Mouse (Mus musculus) G1E (cell line): Measurements from ENCODE around the gene Nenf. TPM values are rescaled to one million over a fixed set of nuclear protein-coding genes. Genes with fewer than 3 reads are reported as not detected.

Experiments used
- ATAC-seq: 2 replicates; pipeline ENCODE4 v1.8.0; 2016; ENCODE audit warnings: mild to moderate bottlenecking; ENCODE audit not compliant: insufficient number of reproducible peaks, poor library complexity, low FRiP score, severe bottlenecking; ENCODE audit errors: extremely low read depth
- DNase-seq: peaks from one replicate; pipeline ENCODE4 v3.0.0; 2012; ENCODE audit warnings: low spot score
- H3K27me3 ChIP-seq: 2 replicates; pipeline ENCODE4 v1.6.1; 2012; ENCODE audit warnings: mild to moderate bottlenecking, low read length, inconsistent platforms; ENCODE audit not compliant: insufficient read depth
- H3K36me3 ChIP-seq: replicated peaks from 2 replicates; pipeline ENCODE3; 2012; ENCODE audit warnings: mild to moderate bottlenecking, inconsistent platforms
- H3K4me1 ChIP-seq: 2 replicates; pipeline ENCODE4 v1.6.1; 2012; ENCODE audit warnings: low read depth, low read length, inconsistent platforms, mixed read lengths; ENCODE audit not compliant: insufficient read depth
- H3K4me3 ChIP-seq: 2 replicates; pipeline ENCODE4 v1.5.1; 2012; ENCODE audit warnings: low read depth, mild to moderate bottlenecking, inconsistent platforms, low read length, moderate library complexity, mixed read lengths
- H3K9me3 ChIP-seq: replicated peaks from 2 replicates; pipeline ENCODE4 v1.6.1; 2012; ENCODE audit warnings: inconsistent platforms
- CTCF ChIP-seq: IDR thresholded peaks from 2 replicates; pipeline ENCODE4 v1.5.1; 2012; ENCODE audit warnings: low read depth, low read length, inconsistent platforms, mixed read lengths
- GATA1 ChIP-seq: IDR thresholded peaks from 2 replicates; pipeline ENCODE4 v1.6.1; 2012; ENCODE audit warnings: borderline replicate concordance, low read length, inconsistent platforms, mixed read lengths
- GATA2 ChIP-seq: IDR thresholded peaks from 2 replicates; pipeline ENCODE4 v1.6.1; 2012; ENCODE audit warnings: low read depth, low read length, inconsistent platforms, borderline replicate concordance
- POLR2AphosphoS5 ChIP-seq: IDR thresholded peaks from 2 replicates; pipeline ENCODE4 v1.6.1; 2012; ENCODE audit warnings: low read depth, low read length, inconsistent platforms; ENCODE audit not compliant: insufficient replicate concordance
- TAL1 ChIP-seq: conservative IDR thresholded peaks from 2 replicates; pipeline ENCODE4 v1.6.1; 2012; ENCODE audit warnings: low read depth, low read length, inconsistent platforms, mixed read lengths
- polyA plus RNA-seq: library from polyadenylated mRNA; stranded (reverse); fragments of >175 nt; gene quantifications from 2 replicates; pipeline ENCODE4 v1.2.3, GENCODE M21; 2012
- total RNA-seq, 2 experiments: library from RNA; stranded (forward) in 1 of 2; stranded (reverse) in 1 of 2; fragments of 200-1000 nt in 1 of 2; fragments of >200 nt in 1 of 2; fragmentation: Nextera tagmentation in 1 of 2; gene quantifications; 2 replicates each; pipeline ENCODE4 v1.2.3; 2014 to 2017

The Nenf gene
- total and polyA plus RNA-seq, 3 experiments, result 24.7 to 52.0 (median 50.9) TPM

DNA sequence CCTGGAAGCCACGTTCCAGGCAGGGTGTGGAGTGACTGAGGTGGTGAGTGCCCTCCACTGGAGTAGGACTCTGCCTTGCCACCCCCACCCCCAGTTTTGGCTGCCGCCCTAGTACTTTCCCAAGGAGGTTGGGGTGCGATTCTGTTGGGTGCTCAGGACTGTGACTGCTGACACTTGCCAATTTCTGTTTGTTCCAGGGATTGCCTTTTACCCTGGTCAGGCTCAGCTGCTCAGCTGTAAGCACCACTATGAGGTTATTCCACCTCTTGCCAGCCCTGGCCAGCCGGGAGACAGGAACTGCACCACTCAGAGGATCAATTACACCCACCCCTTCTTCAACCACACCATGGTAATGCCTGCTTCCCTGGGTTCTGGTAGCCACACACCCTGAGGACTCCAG lies 22.5 kb upstream of the Nenf start:
- peaks cover 4% of the 10 kb centered on the region; the same call in 1 of the 2 replicates for H3K4me1 ChIP-seq
- TF ChIP-seq POLR2AphosphoS5 (no peak), GATA2 (no peak), TAL1 (no peak), GATA1 (no peak), CTCF (no peak)
- DNase-seq, result no peak
- ATAC-seq, result no peak
- no peaks in the 10 kb centered on the region for H3K9me3 ChIP-seq
- peaks cover 95% of the 10 kb centered on the region for H3K36me3 ChIP-seq
- H3K27me3 ChIP-seq, result no peaks in the 10 kb centered on the region
- H3K4me3 ChIP-seq, result no peak overlapping the region

DNA sequence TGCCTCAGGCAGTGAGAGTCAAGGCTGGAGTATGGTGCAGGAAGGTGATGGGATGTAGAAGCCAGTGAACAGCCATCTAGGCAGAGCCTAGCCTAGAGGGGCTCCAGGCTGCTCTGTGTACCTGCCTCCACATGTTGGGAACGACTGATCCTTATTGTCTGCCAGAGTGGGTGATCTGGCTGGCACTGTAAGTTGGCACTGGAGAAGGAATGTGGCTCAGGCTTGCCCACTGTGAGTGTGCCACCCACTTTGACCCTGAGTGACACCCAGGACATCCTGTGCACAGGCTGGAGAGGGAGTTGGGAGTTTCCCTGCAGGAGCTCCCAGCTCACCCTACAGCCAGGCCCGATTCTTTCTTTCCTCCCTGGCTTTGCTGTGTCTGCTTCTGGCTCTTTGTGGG lies 21.9 kb upstream of the Nenf start:
- no peaks in the 10 kb centered on the region for H3K27me3 ChIP-seq
- peaks cover 4% of the 10 kb centered on the region; the same call in 1 of the 2 replicates for H3K4me1 ChIP-seq
- H3K36me3 ChIP-seq, result peaks cover 90% of the 10 kb centered on the region
- no peaks in the 10 kb centered on the region for H3K9me3 ChIP-seq
- TF ChIP-seq TAL1, result no peak
- TF ChIP-seq CTCF, result no peak
- no peak for TF ChIP-seq POLR2AphosphoS5
- TF ChIP-seq GATA2, result no peak
- no peak for TF ChIP-seq GATA1
- no peak overlapping the region for H3K4me3 ChIP-seq
- ATAC-seq, result no peak
- DNase-seq, result no peak

- Histone ChIP-seq H3K9me3 (no peaks in the 10 kb centered on the region), H3K4me1 (peaks cover 10% of the 10 kb centered on the region), H3K27me3 (no peaks in the 10 kb centered on the region), H3K4me3 (no peak overlapping the region), H3K36me3 (peaks cover 88% of the 10 kb centered on the region)
- no peak for DNase-seq
- no peak; the same call in 1 of the 2 replicates for ATAC-seq
- TF ChIP-seq GATA2 (no peak), CTCF (no peak), TAL1 (no peak), GATA1 (no peak), POLR2AphosphoS5 (no peak)
These were observed 16.5 kb upstream of the Nenf start for GRCm38 (mm10) chr1:191334500-191334899.

DNA sequence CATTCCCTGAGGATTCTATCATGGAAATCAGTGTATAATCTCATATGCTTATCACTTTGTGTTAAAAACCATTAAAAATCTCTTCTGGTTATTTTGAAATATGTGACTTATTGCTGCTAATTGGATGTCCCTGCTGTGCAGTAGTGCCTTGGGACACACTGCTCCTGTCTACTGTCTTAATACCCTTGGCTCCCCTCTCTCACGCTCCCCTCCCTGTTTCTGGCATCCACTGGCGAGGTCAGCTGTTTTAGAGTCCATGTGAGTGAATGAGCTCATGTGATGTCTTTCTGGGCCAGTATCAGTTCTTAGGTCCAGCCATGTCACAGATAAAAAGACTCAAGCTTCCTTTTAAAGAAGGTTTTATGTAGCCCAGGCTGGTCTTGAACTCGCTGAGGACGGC lies 12.4 kb upstream of the Nenf start:
- DNase-seq, result no peak
- Histone ChIP-seq H3K27me3 (no peaks in the 10 kb centered on the region), H3K4me1 (peaks cover 43% of the 10 kb centered on the region), H3K4me3 (no peak overlapping the region), H3K36me3 (peaks cover 73% of the 10 kb centered on the region), H3K9me3 (no peaks in the 10 kb centered on the region)
- no peak for TF ChIP-seq TAL1
- no peak for TF ChIP-seq POLR2AphosphoS5
- no peak for TF ChIP-seq GATA2
- no peak for TF ChIP-seq CTCF
- TF ChIP-seq GATA1, result no peak
- no peak for ATAC-seq

- no peaks in the 10 kb centered on the region for H3K27me3 ChIP-seq
- peaks cover 48% of the 10 kb centered on the region for H3K4me1 ChIP-seq
- no peak overlapping the region; the same call in 1 of the 2 replicates for H3K4me3 ChIP-seq
- no peaks in the 10 kb centered on the region for H3K9me3 ChIP-seq
- DNase-seq (peak; percentile 24), ATAC-seq (peak; percentile 38; the same call in 1 of the 2 replicates)
- TF ChIP-seq CTCF (no peak), TAL1 (no peak), GATA2 (no peak), GATA1 (no peak), POLR2AphosphoS5 (no peak)
- H3K36me3 ChIP-seq, result peaks cover 56% of the 10 kb centered on the region
These were observed 10.0 kb upstream of the Nenf start for GRCm38 (mm10) chr1:191328019-191328441.

DNA sequence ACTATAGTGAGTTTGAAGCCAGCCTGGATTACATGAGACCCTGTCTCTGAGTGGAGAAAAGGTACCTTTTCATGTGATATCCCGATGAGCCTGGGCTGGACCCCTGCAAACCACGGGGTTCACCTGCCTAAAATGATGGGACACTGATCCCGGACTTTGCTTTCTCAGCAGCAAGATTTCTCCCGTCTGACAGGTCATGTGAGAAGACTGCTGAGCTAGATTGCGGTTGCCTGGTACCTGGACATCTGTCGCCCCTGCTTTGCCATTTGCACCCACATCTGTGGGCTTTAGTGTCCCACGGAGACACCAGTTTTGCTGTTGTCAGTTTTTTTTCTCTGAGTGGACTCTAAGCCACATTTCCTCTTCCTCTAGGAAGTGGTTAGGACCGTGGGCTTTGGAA lies 9.3 kb upstream of the Nenf start:
- no peak for ATAC-seq
- H3K27me3 ChIP-seq, result no peaks in the 10 kb centered on the region
- DNase-seq, result no peak
- H3K9me3 ChIP-seq, result no peaks in the 10 kb centered on the region
- H3K36me3 ChIP-seq, result peaks cover 48% of the 10 kb centered on the region
- peaks cover 47% of the 10 kb centered on the region for H3K4me1 ChIP-seq
- H3K4me3 ChIP-seq, result no peak overlapping the region
- no peak for TF ChIP-seq GATA2

DNA sequence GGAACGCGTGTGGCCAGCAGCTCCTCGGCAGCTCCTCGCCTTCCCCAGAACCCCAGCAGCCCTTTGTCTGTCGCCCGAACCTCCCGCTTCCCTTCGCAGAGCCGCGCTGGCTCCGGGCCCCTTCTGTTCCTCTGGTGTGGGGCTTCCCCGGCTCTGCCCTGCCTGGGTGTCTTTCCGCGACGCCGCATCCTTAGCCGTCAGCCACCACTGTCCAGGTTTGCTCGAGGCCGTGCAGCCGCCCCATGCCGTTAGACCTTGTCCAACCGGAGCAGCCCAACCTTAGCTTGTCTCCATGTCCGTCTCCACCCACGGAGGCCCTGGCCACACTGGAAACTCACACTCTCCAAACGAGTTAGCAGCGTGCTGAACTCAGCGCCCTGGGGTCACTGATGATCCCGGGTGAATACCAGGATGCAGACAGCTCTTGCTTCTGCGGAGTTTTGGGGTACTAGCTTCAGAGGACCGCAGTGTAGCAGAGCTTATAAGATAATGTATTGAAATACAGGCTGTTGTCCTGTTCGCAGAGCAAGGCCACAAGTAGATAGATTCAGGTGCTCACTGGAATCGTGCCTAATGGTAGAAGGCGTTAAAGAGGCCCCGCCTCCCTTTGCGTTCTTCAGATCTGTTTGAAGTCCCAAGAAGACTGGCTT lies 8.4 kb upstream of the Nenf start:
- TF ChIP-seq CTCF (no peak), GATA1 (no peak), TAL1 (no peak), POLR2AphosphoS5 (no peak), GATA2 (no peak)
- Histone ChIP-seq H3K9me3 (no peaks in the 10 kb centered on the region), H3K4me3 (peak overlapping the region; percentile 93), H3K4me1 (peaks cover 47% of the 10 kb centered on the region), H3K27me3 (no peaks in the 10 kb centered on the region; the same call in 1 of the 2 replicates), H3K36me3 (peaks cover 39% of the 10 kb centered on the region)
- peak; percentile 66 for DNase-seq
- ATAC-seq, result 0 out of 2 replicates have a peak, but pooled peaks have one; percentile 1
